Mouse (Mus musculus): ENCODE data around the gene Drd5. TPM values are rescaled to one million over a fixed set of nuclear protein-coding genes. Genes with fewer than 3 reads are reported as not detected.

Gene Drd5
- polyA plus RNA-seq, 1 experiment: not detected

DNA sequence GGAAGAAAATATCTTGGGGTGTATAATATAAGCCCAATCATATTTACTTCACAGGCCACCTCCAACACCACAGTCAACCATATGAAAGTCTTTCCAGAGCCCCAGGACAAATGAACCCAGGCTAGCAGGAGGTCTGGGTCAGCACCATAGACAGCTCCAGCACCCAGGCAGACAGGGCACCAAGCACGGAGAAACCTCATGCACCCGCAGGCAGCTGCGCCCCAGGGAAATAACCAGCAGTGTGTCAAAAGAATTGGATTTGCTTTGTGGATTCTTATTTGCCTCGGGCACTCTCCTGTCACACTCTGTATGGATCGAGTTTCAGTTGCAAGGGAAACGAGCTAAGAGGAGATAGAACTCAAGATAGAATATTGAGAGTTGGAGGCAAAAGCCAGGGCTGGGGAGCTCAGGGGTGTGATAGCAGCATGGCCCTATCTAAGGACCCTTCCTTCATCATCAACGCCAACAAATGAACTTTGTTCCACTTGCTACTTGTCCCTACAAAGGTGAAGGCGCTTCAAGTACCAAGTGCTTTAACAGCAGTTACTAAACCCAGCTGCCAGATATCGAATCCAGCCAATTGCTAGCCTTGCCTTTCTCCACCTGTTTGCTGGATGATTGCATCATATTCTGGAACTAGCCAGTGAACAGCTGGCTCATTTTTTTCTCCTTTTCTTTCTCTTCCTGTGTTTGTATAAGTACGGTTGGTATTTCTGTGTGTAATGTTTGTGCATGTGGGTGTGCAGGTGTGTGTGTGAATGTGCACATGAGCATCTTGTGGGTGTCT, 27.7 kb downstream of the Drd5 start:
- WGBS: 18% methylated on average over 10 of the region's 10 CpGs
- DNase-seq (ENCODE audit: low read depth, low spot score): no peak

DNA sequence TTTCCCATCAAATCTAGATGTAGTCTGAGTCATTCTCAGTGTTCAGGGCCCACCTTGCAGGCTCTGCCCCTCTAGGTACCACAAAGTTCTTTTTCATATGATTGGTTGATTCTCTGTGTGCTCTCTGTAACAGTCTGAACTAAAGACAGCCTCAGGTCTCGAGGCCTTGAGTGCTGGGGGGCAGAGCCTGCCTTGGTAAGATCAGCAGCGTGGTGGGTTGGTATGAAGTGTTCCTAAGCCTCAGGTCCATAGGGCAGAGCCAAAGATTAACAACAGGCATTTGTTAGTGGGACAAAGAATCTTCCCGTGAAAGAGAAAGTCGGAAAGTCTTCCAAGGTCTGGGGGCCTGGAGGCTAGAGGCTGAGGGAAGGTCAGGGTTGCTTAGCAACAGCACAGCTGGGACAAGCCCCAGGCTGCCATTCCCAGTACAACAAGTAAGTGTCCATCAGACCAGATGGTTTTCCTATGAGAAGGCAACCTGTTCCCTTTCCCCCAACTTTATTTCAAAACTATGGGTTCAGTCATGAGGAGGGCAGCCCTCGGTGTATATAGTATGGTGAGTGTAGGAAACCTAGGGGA, 31.3 kb downstream of the Drd5 start:
- no peak for DNase-seq (ENCODE audit: low read depth, low spot score)
- 54% methylated on average over 5 of the region's 5 CpGs for WGBS

- 82% methylated on average over 3 of the region's 3 CpGs for WGBS
- no peak for DNase-seq (ENCODE audit: low read depth, low spot score)
Observed at GRCm38 (mm10) chr5:38356927-38357326, 37.8 kb downstream of the Drd5 start.

DNA sequence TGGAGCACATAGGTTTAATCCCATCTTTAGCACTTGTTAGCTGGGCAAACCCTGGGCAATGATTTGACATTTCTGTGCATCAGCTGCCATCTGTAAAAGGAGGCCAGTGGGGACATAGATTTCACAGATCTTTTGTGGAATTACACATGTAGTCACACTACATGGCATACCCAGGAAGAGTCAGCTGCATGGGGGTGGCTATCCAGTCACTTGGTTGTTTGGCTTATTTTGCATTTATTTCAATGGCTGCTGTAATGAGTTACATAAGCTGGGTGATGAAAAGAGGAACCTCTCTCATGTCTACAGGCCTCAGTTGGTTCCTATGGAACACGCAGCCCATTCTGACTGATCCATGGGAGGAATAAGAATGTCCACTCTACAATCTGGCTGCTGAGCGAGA, 40.5 kb downstream of the Drd5 start:
- no peak for DNase-seq (ENCODE audit: low read depth, low spot score)
- 94% methylated on average over 2 of the region's 2 CpGs for WGBS

DNA sequence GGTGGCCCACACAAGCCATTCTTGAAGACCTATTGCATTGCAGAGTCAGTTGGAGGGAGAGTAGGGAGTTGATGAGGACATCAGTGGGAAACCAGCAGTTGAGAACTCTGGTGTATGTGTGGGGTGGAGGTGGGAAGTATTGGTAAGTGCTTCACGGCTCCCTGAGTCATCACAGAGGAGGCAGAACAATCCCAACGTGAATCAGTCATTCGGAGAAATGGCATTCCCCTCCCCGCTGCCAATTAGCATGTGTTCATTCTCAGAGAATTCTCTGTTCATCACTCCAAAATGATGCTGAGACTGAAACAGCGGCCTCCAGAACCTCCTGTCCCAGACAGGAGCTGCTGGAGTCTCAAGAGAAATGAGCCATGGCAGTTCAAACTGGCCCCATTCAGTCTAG, 45.2 kb downstream of the Drd5 start:
- WGBS: 81% methylated on average over 5 of the region's 5 CpGs

DNA sequence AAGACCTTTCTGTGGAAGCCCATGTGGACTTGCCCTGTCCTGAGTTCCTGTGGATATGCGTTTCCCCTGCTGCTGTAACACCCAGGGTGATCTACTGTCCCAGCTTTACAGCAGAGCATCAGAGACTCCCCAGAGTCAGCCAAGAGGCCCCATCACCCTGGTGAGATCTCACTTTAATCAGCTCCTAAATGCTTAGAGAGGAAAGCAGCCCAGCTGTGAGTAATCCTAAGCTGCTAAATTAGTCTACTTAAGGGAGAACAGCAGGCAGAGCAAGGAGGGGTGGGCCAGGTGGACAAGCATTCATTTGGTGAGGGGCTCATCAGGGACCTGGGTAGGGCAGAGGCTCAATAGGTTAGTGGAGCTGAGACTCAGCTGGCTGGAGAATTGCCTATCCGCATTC, 46.4 kb downstream of the Drd5 start:
- 89% methylated on average over 2 of the region's 2 CpGs for WGBS
- no peak for DNase-seq (ENCODE audit: low read depth, low spot score)

More for the DNA sequence above, 45.2 kb downstream of the Drd5 start:
- no peak for DNase-seq (ENCODE audit: low read depth, low spot score)

- WGBS: 15% methylated on average over 18 of the region's 18 CpGs
- no peak for DNase-seq (ENCODE audit: low read depth, low spot score)
Observed at GRCm38 (mm10) chr5:38366650-38367470, 47.7 kb downstream of the Drd5 start.

DNA sequence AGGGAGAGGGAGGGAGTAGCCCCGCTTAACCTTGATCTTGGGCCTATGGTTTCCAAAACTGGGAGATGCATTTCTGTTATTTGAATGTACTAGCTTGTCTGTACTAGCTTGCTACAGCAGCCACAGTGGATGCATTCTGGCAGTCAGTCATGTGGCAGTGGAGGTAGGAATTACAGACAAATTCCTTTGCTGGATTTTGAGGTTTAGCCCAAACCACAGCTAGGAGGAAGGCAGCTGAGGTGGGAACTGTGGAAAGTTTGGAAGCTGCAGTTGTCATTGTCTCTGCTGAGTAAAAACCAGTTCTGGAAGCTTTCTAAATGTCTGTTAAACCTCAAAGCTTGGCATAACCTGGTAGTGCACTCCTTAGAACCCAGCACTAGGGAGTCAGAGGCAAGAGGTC, 52.1 kb downstream of the Drd5 start:
- DNase-seq (ENCODE audit: low read depth, low spot score): no peak
- 76% methylated on average over 1 of the region's 1 CpGs for WGBS

Other genes with a start within 250 kb of the Drd5 start
- 7.3 and 12.3 TPM in 2 replicates for gene Nsg1, start 159.5 kb upstream of the Drd5 start, polyA plus RNA-seq (2012; rRNA removed)
- 7.0 and 9.4 TPM in 2 replicates for gene Zbtb49, start 98.9 kb upstream of the Drd5 start, polyA plus RNA-seq (2012; rRNA removed)
- gene Lyar, start 98.9 kb upstream of the Drd5 start, polyA plus RNA-seq (2012; rRNA removed): 3.8 and 5.2 TPM in 2 replicates
- 39.5 and 40.4 TPM in 2 replicates for gene Tmem128, start 59.2 kb upstream of the Drd5 start, polyA plus RNA-seq (2012; rRNA removed)
- gene Otop1, start 43.4 kb upstream of the Drd5 start, polyA plus RNA-seq (2012; rRNA removed): 0.07 and 0.21 TPM in 2 replicates
- 12.6 and 31.0 TPM in 2 replicates for gene Slc2a9, start 183.8 kb downstream of the Drd5 start, polyA plus RNA-seq (2012; rRNA removed)
- gene Wdr1, start 243.9 kb downstream of the Drd5 start, polyA plus RNA-seq (2012; rRNA removed): 248 and 303 TPM in 2 replicates

Data from large intestine, adult 2 months (tissue).